Mouse (Mus musculus) limb, embryonic 10.5 days (tissue): ENCODE results near the gene Tnfrsf1a. TPM values are rescaled to one million over a fixed set of nuclear protein-coding genes. Genes with fewer than 3 reads are reported as not detected.
"Not testable (repeated sequence)": the region's sequence is repeated elsewhere in the genome, so short reads cannot be mapped to it uniquely, and the experiment has no call there.

Source experiments
- DNase-seq: peaks from one replicate; pipeline ENCODE4 v3.0.0-alpha.2; 2017; ENCODE audit warnings: low spot score
- H3K27ac ChIP-seq: fragments of 300-500 bp; sonication (generic); 2 replicates; pipeline ENCODE4 v1.5.1; 2016; ENCODE audit warnings: mild to moderate bottlenecking
- H3K27me3 ChIP-seq: fragments of 300-500 bp; sonication (generic); 2 replicates; pipeline ENCODE4 v1.6.1; 2016; ENCODE audit warnings: low read depth, mild to moderate bottlenecking; ENCODE audit not compliant: poor library complexity, severe bottlenecking
- H3K36me3 ChIP-seq: fragments of 300-500 bp; sonication (generic); 2 replicates; pipeline ENCODE4 v1.6.1; 2016; ENCODE audit warnings: mild to moderate bottlenecking, moderate library complexity
- H3K4me1 ChIP-seq: fragments of 300-500 bp; sonication (generic); 2 replicates; pipeline ENCODE4 v1.6.1; 2016
- H3K4me3 ChIP-seq: fragments of 300-500 bp; sonication (generic); 2 replicates; pipeline ENCODE4 v1.5.1; 2016; ENCODE audit warnings: mild to moderate bottlenecking, moderate library complexity
- H3K9me3 ChIP-seq: fragments of 300-500 bp; sonication (generic); replicated peaks from 2 replicates; pipeline ENCODE4 v1.6.1; 2016; ENCODE audit warnings: mild to moderate bottlenecking
- WGBS: fragments of 180-500 bp; shearing (Covaris S2); methylation state at CpG from one replicate; pipeline ENCODE4 v1.1.7; 2016; 5-methylcytosine and 5-hydroxymethylcytosine counted together
- polyA plus RNA-seq: library from polyadenylated mRNA; unstranded; fragments of >200 nt; fragmentation: Nextera tagmentation; extraction: Ambion mirVana; gene quantifications from 2 replicates; pipeline ENCODE4 v1.2.1, GENCODE M21; 2016

The Tnfrsf1a gene
- 41.8 and 43.6 TPM in 2 replicates for polyA plus RNA-seq

DNA sequence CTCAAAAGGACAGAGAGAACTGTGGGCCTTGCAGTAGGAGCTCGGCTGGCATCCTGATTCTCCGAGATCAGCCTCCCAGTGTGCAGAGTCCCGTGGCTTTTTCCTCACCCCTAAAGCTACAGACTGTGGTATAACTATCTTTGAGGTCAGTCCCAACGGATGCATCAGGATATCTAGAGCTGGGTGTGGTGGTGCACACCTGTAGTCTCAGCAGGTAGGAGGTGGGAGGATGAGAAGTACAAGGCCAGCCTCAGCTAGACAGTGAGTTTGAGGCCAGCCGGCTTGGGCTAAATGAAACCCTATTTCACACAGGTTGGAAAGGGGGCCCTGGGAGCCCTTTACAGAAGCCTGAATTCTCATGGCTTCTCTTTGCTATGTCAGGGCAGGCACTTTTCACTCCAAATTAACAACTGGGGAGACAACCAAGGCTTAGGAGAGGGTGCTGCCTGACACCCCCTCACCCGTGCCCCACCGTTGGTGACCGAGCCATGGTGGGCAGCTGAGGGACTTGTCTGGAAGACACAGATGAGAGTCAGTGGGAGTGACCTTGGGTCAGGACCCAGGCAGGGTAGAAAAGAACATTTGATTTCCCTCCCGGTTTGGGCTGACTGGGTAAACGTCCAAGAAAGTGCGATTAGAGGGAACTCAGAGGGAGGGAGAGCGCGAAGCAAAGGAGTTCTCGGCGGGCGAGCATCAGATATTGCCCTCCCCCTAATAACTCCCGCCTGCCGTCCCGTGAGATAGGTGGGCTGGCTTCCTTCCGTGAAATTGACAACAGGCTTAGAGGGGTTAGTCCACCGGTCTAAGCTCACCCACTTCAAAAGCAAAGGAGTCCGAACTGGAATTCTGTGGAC, at the start of gene Tnfrsf1a:
Gene Tnfrsf1a, plus strand, starts transcription at position 642 of the 854 bp plus-strand sequence.
- Histone ChIP-seq H3K27me3 (no peaks in the 10 kb centered on the region), H3K27ac (peak within 1 kb of the TSS; percentile 91), H3K36me3 (peaks cover 2% of the 10 kb centered on the region; the same call in 1 of the 2 replicates), H3K4me1 (peaks cover 68% of the 10 kb centered on the region), H3K4me3 (peak within 1 kb of the TSS; percentile 67), H3K9me3 (no peaks in the 10 kb centered on the region)
- DNase-seq, result no peak
- 6% methylated on average over 22 of the region's 22 CpGs for WGBS

DNA sequence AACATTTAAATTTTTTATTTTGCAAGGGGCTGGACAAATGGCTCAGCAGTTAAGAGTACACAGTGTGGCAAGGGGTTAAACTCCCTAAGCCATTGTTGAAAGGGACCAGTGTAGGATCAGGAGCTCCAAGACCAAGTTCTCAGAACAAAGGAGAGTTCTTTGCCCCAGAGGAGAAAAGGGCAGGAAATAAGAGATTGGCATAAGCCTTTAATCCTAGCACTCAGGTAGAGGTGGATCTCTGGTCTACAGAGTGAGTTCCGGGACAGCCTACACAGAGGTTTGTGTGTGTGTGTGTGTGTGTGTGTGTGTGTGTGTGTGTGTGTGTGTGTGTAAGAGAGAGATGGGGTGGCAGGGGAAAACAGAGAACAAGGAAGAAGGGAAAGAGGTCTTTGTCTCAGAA, 48.2 kb upstream of the Tnfrsf1a start:
- H3K9me3 ChIP-seq, result no peaks in the 10 kb centered on the region
- no peak overlapping the region for H3K27ac ChIP-seq
- peaks cover 3% of the 10 kb centered on the region; the same call in 1 of the 2 replicates for H3K36me3 ChIP-seq
- no peak for DNase-seq
- H3K4me3 ChIP-seq, result no peak overlapping the region
- WGBS, result 77% methylated on average over 1 of the region's 1 CpGs
- H3K4me1 ChIP-seq, result peaks cover 3% of the 10 kb centered on the region; the same call in 1 of the 2 replicates
- H3K27me3 ChIP-seq, result no peaks in the 10 kb centered on the region

DNA sequence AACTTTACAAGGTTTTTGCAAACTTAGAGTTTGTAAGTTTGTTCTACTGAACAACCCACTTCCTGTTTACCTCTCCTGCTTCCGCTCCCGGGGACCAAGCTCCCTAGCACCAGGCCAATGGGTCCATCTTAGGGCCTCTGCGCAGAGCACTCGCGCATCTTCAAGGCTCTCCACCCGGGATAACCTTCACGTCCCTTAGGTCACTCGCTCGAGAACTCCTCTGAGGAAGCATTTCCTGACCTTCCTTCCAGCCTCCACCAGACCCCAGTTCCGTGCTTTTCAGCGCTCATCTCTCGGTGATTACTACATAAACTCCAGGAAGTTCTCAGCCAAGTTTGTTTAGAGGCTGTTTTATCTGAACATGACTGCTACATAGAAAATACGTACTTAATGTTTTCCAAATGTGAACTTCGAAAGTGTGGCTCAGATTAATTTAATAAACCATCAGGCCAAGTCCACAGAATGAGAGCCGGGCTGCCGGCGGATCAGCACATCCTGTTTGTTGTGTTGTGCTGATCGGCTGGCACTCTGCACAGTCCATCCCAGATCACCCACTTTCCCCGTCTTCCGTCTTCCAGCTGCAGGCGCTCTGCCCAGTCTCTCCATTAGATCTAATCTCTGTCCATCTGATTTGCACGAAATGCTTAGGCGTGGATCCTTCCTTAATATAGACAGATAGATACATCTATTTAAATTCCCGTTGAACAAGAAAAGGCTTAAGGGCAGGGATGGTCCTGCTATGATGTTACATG, 46.8 kb upstream of the Tnfrsf1a start:
- no peak for DNase-seq
- Histone ChIP-seq H3K27ac (no peak overlapping the region), H3K4me3 (no peak overlapping the region), H3K27me3 (no peaks in the 10 kb centered on the region), H3K4me1 (peaks cover 3% of the 10 kb centered on the region; the same call in 1 of the 2 replicates), H3K9me3 (no peaks in the 10 kb centered on the region), H3K36me3 (peaks cover 17% of the 10 kb centered on the region)
- 91% methylated on average over 24 of the region's 24 CpGs for WGBS

DNA sequence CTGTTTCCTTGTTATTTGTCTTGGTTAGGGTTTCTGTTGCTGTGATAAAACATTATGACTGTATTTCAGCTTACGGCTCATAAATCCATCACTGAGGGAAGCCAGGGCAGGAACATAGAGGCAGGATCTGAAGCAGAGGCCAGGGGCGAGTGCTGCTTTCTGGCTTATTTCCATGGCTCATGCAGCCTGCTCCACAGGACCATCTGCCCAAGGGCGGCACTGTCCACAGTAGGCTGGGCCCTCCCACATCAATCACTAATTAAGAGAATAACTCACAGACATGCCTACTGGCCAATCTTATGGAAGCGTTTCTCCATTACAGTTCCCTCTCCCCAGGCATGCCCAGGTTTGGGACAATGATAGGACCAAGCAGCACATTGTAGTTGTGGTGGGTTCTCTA, 45.9 kb upstream of the Tnfrsf1a start:
- no peaks in the 10 kb centered on the region for H3K27me3 ChIP-seq
- H3K36me3 ChIP-seq, result peaks cover 26% of the 10 kb centered on the region
- H3K4me3 ChIP-seq, result no peak overlapping the region
- WGBS, result 84% methylated on average over 4 of the region's 4 CpGs
- H3K9me3 ChIP-seq, result no peaks in the 10 kb centered on the region
- peaks cover 3% of the 10 kb centered on the region; the same call in 1 of the 2 replicates for H3K4me1 ChIP-seq
- H3K27ac ChIP-seq, result no peak overlapping the region
- no peak for DNase-seq

DNA sequence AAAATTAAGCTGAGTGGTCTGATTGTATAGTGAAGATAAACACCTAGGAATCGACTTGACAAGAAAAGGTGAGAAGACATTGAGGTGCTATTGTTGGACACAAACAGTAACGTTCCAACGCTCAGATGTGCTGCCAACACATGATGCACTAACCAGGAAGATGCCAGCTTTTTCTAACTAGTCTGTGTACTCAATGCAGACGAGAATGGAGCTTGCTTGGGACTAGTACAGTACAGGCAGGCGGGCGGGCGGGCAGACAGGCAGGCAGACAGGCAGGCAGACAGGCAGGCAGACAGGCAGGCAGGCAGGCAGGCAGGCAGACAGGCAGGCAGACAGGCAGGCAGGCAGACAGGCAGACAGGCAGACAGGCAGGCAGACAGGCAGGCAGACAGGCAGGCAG, 44.8 kb upstream of the Tnfrsf1a start:
- H3K4me1 ChIP-seq, result peaks cover 12% of the 10 kb centered on the region
- H3K27me3 ChIP-seq, H3K9me3 ChIP-seq, H3K4me3 ChIP-seq, H3K27ac ChIP-seq, DNase-seq: not testable (repeated sequence)
- peaks cover 37% of the 10 kb centered on the region for H3K36me3 ChIP-seq
- WGBS, result 89% methylated on average over 7 of the region's 7 CpGs

DNA sequence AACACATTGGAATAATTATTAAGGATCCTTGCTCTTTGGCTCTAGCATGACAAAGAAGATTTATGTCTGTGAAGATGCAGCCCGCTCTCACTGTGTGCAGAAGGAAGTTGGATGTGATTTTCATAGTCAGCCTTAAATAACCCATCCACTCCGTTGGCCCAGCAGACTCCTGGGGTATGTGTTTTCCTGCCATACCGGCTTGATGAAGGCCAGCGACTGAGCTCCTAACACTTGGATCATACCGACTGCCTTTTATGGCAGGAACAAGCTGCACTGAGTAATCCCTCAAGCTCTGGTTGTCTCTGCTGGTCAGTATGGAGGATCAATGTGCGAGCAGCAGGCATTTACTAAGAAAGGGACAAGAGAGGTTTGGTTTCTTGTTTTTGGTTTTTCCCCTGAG, 43.7 kb upstream of the Tnfrsf1a start:
- peaks cover 42% of the 10 kb centered on the region for H3K36me3 ChIP-seq
- no peaks in the 10 kb centered on the region for H3K9me3 ChIP-seq
- no peak overlapping the region for H3K27ac ChIP-seq
- H3K27me3 ChIP-seq, result no peaks in the 10 kb centered on the region
- no peak overlapping the region for H3K4me3 ChIP-seq
- DNase-seq, result no peak
- H3K4me1 ChIP-seq, result peaks cover 16% of the 10 kb centered on the region
- 92% methylated on average over 6 of the region's 6 CpGs for WGBS

DNA sequence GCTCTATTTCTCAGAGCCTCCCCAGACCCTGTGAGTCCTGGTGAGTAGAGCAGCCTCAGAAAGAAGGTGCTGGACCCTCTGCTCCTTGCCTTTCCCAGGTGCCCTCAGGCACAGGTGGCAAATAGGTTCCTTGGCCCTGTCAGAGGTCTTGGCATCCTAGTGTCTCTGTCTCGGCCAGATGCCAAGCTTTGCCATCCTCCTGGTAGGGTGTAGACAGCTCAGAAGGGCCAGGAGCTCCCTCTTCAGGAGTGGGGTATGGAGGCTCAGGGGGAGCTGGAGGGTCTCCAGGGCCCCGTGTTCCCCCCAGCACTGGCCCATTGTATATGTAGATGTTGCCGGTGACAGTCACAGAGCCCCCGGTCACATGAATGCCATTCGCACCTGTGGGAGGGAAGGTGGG, 42.1 kb upstream of the Tnfrsf1a start:
- no peak for DNase-seq
- no peak overlapping the region for H3K27ac ChIP-seq
- H3K9me3 ChIP-seq, result no peaks in the 10 kb centered on the region
- WGBS, result 95% methylated on average over 5 of the region's 5 CpGs
- no peak overlapping the region for H3K4me3 ChIP-seq
- H3K4me1 ChIP-seq, result peaks cover 20% of the 10 kb centered on the region
- H3K27me3 ChIP-seq, result no peaks in the 10 kb centered on the region
- H3K36me3 ChIP-seq, result peaks cover 52% of the 10 kb centered on the region

DNA sequence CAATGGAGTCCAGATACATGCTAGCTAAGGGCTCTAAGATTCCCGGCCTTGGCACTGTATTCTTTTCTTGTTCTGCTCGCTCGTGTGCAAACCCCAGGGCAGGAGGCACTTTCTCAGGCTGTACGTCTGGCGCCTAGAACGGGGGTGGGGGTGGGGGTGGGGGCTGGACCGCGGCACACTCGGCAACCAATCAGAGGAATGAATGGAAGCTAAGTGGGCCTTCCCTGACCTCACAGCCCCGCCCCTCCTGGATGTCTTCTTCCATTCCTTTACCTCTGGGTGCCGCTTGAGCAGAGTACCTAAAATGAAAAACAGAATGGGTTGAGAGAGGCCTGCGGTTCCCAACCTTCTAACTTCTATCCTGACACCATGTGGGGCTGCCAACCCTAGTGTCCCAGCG, 40.2 kb upstream of the Tnfrsf1a start:
- Histone ChIP-seq H3K4me3 (0 out of 2 replicates have a peak overlapping the region, but pooled peaks have one; percentile 13), H3K27ac (peak overlapping the region; percentile 66), H3K36me3 (peaks cover 57% of the 10 kb centered on the region), H3K9me3 (no peaks in the 10 kb centered on the region), H3K27me3 (no peaks in the 10 kb centered on the region), H3K4me1 (peaks cover 35% of the 10 kb centered on the region)
- WGBS, result 7% methylated on average over 13 of the region's 13 CpGs
- DNase-seq, result peak; percentile 62

DNA sequence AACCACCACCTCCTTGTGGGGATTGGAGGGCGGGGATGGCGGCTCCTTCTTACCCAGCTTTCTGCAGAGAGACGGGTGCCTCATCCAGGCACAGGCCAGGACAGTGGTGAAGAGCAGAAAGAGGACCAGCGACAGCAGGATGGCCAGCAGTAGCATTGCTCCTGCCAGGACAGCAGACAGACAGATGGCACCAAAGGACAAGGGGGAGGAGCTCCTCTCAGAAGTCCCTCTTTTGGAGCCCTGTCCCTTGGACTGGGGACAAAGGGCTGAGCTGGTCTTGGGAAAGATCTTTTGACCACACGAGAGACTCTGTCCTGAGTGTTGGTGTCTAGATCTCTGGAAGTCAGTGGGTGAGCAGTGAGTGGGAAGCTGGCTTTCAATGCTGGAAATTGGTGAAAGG, 39.8 kb upstream of the Tnfrsf1a start:
- no peak for DNase-seq
- Histone ChIP-seq H3K36me3 (peaks cover 57% of the 10 kb centered on the region), H3K9me3 (no peaks in the 10 kb centered on the region), H3K4me1 (peaks cover 40% of the 10 kb centered on the region), H3K4me3 (no peak overlapping the region), H3K27ac (no peak overlapping the region), H3K27me3 (no peaks in the 10 kb centered on the region)
- WGBS, result 30% methylated on average over 5 of the region's 5 CpGs

DNA sequence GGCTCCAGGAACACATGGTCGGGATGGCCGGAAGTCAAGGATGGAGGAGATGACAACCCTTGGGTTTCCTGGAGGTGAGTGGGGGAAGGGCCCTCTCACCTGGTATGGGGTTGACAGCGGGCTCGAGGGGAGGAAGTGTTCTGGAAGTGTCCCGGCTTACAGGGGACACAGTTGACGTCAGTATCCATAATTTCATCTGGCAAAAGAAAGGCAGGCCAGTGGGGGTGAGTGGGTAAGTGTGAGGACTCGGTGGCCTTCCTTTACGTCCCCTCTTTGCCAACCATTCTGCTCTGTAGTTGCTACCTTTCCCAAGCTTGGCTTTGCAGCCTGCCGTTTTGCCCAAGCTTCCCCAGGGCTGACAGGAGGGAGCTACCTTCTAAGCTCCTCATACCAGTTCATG, 37.0 kb upstream of the Tnfrsf1a start:
- H3K27ac ChIP-seq, result peak overlapping the region; percentile 93
- peaks cover 46% of the 10 kb centered on the region for H3K4me1 ChIP-seq
- 88% methylated on average over 9 of the region's 9 CpGs for WGBS

DNA sequence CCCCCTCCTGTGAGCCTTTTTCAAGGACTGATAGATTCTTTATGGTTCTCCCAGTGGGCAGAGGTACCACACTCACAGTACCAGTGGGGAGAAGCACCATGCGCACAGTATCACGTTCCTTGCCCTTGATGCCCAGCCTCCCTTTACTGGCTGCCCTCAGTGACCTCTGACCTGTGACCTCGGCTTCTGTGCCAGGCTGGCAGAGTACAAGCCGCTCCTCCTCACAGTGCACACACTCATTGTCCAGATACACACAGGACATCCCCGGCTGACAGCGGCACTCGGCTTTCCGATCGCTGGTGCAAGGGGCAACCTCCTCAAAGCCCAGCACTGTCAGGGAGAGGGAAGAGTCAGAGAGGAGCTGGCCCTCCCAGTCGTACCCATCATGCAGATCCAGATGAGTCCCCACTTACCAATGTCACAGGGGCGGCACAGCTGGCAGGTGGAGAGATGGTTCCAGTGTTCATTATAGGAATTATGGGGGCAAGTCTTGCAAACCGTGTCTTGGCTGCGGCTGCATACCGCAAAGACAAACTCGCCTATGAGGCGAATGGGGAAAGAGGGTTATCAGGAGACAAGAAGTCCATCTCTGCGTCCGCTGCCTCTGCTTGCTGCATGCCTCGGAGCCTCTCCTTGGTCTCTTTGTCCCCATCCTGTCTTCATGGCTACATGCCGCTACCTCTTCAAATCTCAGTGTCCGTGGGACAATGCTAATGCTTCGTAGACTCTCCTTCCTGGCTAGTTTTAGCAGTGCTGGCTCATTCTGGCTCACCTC, 36.4 kb upstream of the Tnfrsf1a start:
- H3K36me3 ChIP-seq, result peaks cover 36% of the 10 kb centered on the region
- 0 out of 2 replicates have a peak, but pooled peaks cover 3% of the 10 kb centered on the region for H3K27me3 ChIP-seq
- peaks cover 46% of the 10 kb centered on the region for H3K4me1 ChIP-seq
- WGBS, result 72% methylated on average over 22 of the region's 22 CpGs
- H3K27ac ChIP-seq, result peak overlapping the region; percentile 93
- no peaks in the 10 kb centered on the region for H3K9me3 ChIP-seq
- peak; percentile 46 for DNase-seq
- H3K4me3 ChIP-seq, result peak overlapping the region; percentile 56

More for the DNA sequence above, 37.0 kb upstream of the Tnfrsf1a start:
- no peak for DNase-seq
- Histone ChIP-seq H3K27me3 (0 out of 2 replicates have a peak, but pooled peaks cover 3% of the 10 kb centered on the region), H3K9me3 (no peaks in the 10 kb centered on the region), H3K36me3 (peaks cover 42% of the 10 kb centered on the region), H3K4me3 (peak overlapping the region; percentile 56)

DNA sequence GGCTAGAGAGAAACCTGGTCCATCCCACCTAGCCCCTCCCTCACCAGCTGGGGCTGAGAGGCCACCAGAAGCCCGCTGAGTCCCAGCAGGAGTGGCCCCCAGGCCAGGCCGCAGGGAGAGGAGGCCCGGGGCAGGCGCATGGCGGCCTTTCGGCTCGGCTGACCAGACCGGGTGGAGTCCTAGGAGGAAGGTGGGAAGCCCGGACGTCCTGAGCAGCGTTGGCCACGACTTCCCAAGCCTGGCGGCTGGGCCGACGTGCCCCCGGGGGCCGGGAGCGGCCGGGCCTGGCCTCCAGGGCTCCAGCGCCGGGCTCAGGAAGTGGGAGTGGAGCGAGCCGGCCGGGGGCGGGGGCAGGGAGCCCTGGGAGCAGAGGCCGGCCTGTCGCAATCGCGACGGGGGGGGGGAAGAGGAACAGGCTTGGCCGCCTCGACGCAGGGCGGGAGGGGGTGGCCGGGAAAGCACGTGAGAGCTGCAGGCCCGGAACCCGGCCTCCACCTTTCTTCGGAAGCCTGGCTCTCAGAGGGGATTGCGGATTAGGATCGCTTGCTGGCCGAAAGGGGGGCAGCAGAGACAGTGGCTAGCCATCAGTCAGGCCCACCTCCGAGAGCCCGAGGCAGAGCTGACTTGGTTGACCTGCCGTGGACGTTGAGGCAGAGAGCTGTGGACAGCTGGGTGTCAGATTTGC, 35.5 kb upstream of the Tnfrsf1a start, which contains the start of gene Ltbr:
Gene Ltbr, minus strand, starts transcription at position 340 of the 685 bp plus-strand sequence.
- DNase-seq, result peak; percentile 86
- peaks cover 45% of the 10 kb centered on the region for H3K4me1 ChIP-seq
- peak within 1 kb of the TSS; percentile 56 for H3K4me3 ChIP-seq
- peak within 1 kb of the TSS; percentile 93 for H3K27ac ChIP-seq
- peaks cover 7% of the 10 kb centered on the region; the same call in 1 of the 2 replicates for H3K27me3 ChIP-seq
- WGBS, result under 1% methylated on average over 46 of the region's 46 CpGs
- H3K9me3 ChIP-seq, result no peaks in the 10 kb centered on the region
- H3K36me3 ChIP-seq, result peaks cover 28% of the 10 kb centered on the region
